Mouse (Mus musculus) neural tube, embryonic 12.5 days (tissue): ENCODE data around the gene Npr3. TPM values are rescaled to one million over a fixed set of nuclear protein-coding genes. Genes with fewer than 3 reads are reported as not detected.

Experiments used
- ATAC-seq: fragments of 200-750 bp; cut with Nextera tagmentation; 2 replicates; pipeline ENCODE4 v1.8.0; 2017; ENCODE audit warnings: low read depth, mild to moderate bottlenecking, moderate TSS enrichment, moderate library complexity; ENCODE audit not compliant: low FRiP score
- H3K27ac ChIP-seq: fragments of 300-500 bp; sonication (generic); 2 replicates; pipeline ENCODE4 v1.5.1; 2016
- H3K27me3 ChIP-seq: fragments of 300-500 bp; sonication (generic); replicated peaks from 2 replicates; pipeline ENCODE4 v1.6.1; 2016; ENCODE audit warnings: mild to moderate bottlenecking
- H3K36me3 ChIP-seq: fragments of 300-500 bp; sonication (generic); 2 replicates; pipeline ENCODE4 v1.6.1; 2016; ENCODE audit warnings: mild to moderate bottlenecking
- H3K4me1 ChIP-seq: fragments of 300-500 bp; sonication (generic); 2 replicates; pipeline ENCODE4 v1.6.1; 2016
- H3K4me2 ChIP-seq: fragments of 300-500 bp; sonication (generic); replicated peaks from 2 replicates; pipeline ENCODE4 v1.6.1; 2016; ENCODE audit warnings: mild to moderate bottlenecking
- H3K4me3 ChIP-seq: fragments of 300-500 bp; sonication (generic); 2 replicates; pipeline ENCODE4 v1.5.1; 2016
- H3K9ac ChIP-seq: fragments of 300-500 bp; sonication (generic); 2 replicates; pipeline ENCODE4 v1.6.1; 2016; ENCODE audit warnings: mild to moderate bottlenecking
- H3K9me3 ChIP-seq: fragments of 300-500 bp; sonication (generic); 2 replicates; pipeline ENCODE4 v1.6.1; 2016; ENCODE audit warnings: mild to moderate bottlenecking
- WGBS: fragments of 180-500 bp; shearing (Covaris S2); methylation state at CpG from one replicate; pipeline ENCODE4 v1.1.7; 2016; 5-methylcytosine and 5-hydroxymethylcytosine counted together
- polyA plus RNA-seq: library from polyadenylated mRNA; unstranded; fragments of >200 nt; fragmentation: Nextera tagmentation; extraction: Ambion mirVana; gene quantifications from 2 replicates; pipeline ENCODE4 v1.2.1, GENCODE M21; 2016

Gene Npr3
- polyA plus RNA-seq, 1 experiment from 2014 or later: 6.3 TPM

- no peak overlapping the region for H3K27ac ChIP-seq
- no peaks in the 10 kb centered on the region for H3K36me3 ChIP-seq
- H3K27me3 ChIP-seq: peaks cover 59% of the 10 kb centered on the region
- no peak overlapping the region for H3K9ac ChIP-seq
- H3K4me3 ChIP-seq: peak overlapping the region; percentile 36
- WGBS: 2% methylated on average over 36 of the region's 36 CpGs
- peaks cover 37% of the 10 kb centered on the region for H3K4me1 ChIP-seq
- no peaks in the 10 kb centered on the region for H3K9me3 ChIP-seq
- peak overlapping the region; percentile 97 for H3K4me2 ChIP-seq
- ATAC-seq: peak; percentile 10; the same call in 1 of the 2 replicates
Observed at GRCm38 (mm10) chr15:11906021-11906570, 991 bp downstream of the Npr3 start.

- Histone ChIP-seq H3K4me2 (peak overlapping the region; percentile 97), H3K36me3 (no peaks in the 10 kb centered on the region), H3K9ac (peak overlapping the region; percentile 63), H3K27me3 (peaks cover 59% of the 10 kb centered on the region), H3K9me3 (no peaks in the 10 kb centered on the region), H3K4me1 (peaks cover 37% of the 10 kb centered on the region), H3K4me3 (peak overlapping the region; percentile 52), H3K27ac (no peak overlapping the region)
- WGBS: 1% methylated on average over 90 of the region's 90 CpGs
- ATAC-seq: peak; percentile 29
Observed at GRCm38 (mm10) chr15:11904848-11905672, 2.0 kb downstream of the Npr3 start.

- H3K9ac ChIP-seq: peak overlapping the region; percentile 63
- WGBS: under 1% methylated on average over 48 of the region's 48 CpGs
- no peak overlapping the region for H3K27ac ChIP-seq
- H3K9me3 ChIP-seq: no peaks in the 10 kb centered on the region
- no peaks in the 10 kb centered on the region for H3K36me3 ChIP-seq
- ATAC-seq: peak; percentile 54
- peaks cover 59% of the 10 kb centered on the region for H3K27me3 ChIP-seq
- peak overlapping the region; percentile 97 for H3K4me2 ChIP-seq
- peak overlapping the region; percentile 52 for H3K4me3 ChIP-seq
- H3K4me1 ChIP-seq: peaks cover 37% of the 10 kb centered on the region
Observed at GRCm38 (mm10) chr15:11904043-11904847, 2.8 kb downstream of the Npr3 start.

- ATAC-seq: peak; percentile 15
- H3K9me3 ChIP-seq: no peaks in the 10 kb centered on the region
- peak overlapping the region; percentile 52 for H3K4me3 ChIP-seq
- WGBS: 2% methylated on average over 34 of the region's 34 CpGs
- peaks cover 58% of the 10 kb centered on the region for H3K27me3 ChIP-seq
- peak overlapping the region; percentile 97 for H3K4me2 ChIP-seq
- H3K27ac ChIP-seq: no peak overlapping the region
- peak overlapping the region; percentile 63 for H3K9ac ChIP-seq
- no peaks in the 10 kb centered on the region for H3K36me3 ChIP-seq
- H3K4me1 ChIP-seq: peaks cover 37% of the 10 kb centered on the region
Observed at GRCm38 (mm10) chr15:11903196-11904042, 3.7 kb downstream of the Npr3 start.

GRCm38 (mm10) chr15:11897617-11898016 lies 9.5 kb downstream of the Npr3 start:
- Histone ChIP-seq H3K36me3 (no peaks in the 10 kb centered on the region), H3K9me3 (no peaks in the 10 kb centered on the region), H3K9ac (no peak overlapping the region), H3K4me1 (no peaks in the 10 kb centered on the region), H3K4me2 (no peak overlapping the region), H3K27ac (no peak overlapping the region), H3K27me3 (peaks cover 8% of the 10 kb centered on the region), H3K4me3 (no peak overlapping the region)
- WGBS: 92% methylated on average over 8 of the region's 8 CpGs
- ATAC-seq: no peak

- H3K27ac ChIP-seq: no peak overlapping the region
- no peak overlapping the region for H3K4me2 ChIP-seq
- no peak overlapping the region for H3K4me3 ChIP-seq
- no peak overlapping the region for H3K9ac ChIP-seq
- no peak for ATAC-seq
- peaks cover 4% of the 10 kb centered on the region for H3K27me3 ChIP-seq
- no peaks in the 10 kb centered on the region for H3K36me3 ChIP-seq
- no peaks in the 10 kb centered on the region for H3K9me3 ChIP-seq
- no peaks in the 10 kb centered on the region for H3K4me1 ChIP-seq
- WGBS: 81% methylated on average over 5 of the region's 5 CpGs
Observed at GRCm38 (mm10) chr15:11897162-11897561, 9.9 kb downstream of the Npr3 start.

GRCm38 (mm10) chr15:11893969-11894368 lies 13.1 kb downstream of the Npr3 start:
- no peaks in the 10 kb centered on the region for H3K36me3 ChIP-seq
- WGBS: 81% methylated on average over 9 of the region's 9 CpGs
- no peak overlapping the region for H3K4me3 ChIP-seq

GRCm38 (mm10) chr15:11891395-11891794 lies 15.7 kb downstream of the Npr3 start:
- H3K9ac ChIP-seq: no peak overlapping the region
- H3K4me1 ChIP-seq: no peaks in the 10 kb centered on the region
- H3K9me3 ChIP-seq: no peaks in the 10 kb centered on the region
- H3K4me3 ChIP-seq: no peak overlapping the region
- 67% methylated on average over 3 of the region's 3 CpGs for WGBS
- no peak overlapping the region for H3K27ac ChIP-seq
- no peaks in the 10 kb centered on the region for H3K27me3 ChIP-seq
- ATAC-seq: no peak
- H3K36me3 ChIP-seq: no peaks in the 10 kb centered on the region
- H3K4me2 ChIP-seq: no peak overlapping the region

More at GRCm38 (mm10) chr15:11893969-11894368, 13.1 kb downstream of the Npr3 start:
- H3K27ac ChIP-seq: no peak overlapping the region
- no peak for ATAC-seq
- no peak overlapping the region for H3K4me2 ChIP-seq
- no peaks in the 10 kb centered on the region for H3K4me1 ChIP-seq
- H3K9me3 ChIP-seq: no peaks in the 10 kb centered on the region
- H3K27me3 ChIP-seq: no peaks in the 10 kb centered on the region
- H3K9ac ChIP-seq: no peak overlapping the region

- Histone ChIP-seq H3K27ac (no peak overlapping the region), H3K36me3 (no peaks in the 10 kb centered on the region), H3K9ac (no peak overlapping the region), H3K27me3 (no peaks in the 10 kb centered on the region), H3K4me3 (no peak overlapping the region), H3K9me3 (no peaks in the 10 kb centered on the region), H3K4me1 (no peaks in the 10 kb centered on the region), H3K4me2 (no peak overlapping the region)
- ATAC-seq: no peak
- WGBS: 56% methylated on average over 10 of the region's 10 CpGs
Observed at GRCm38 (mm10) chr15:11882508-11883205, 24.4 kb downstream of the Npr3 start.

GRCm38 (mm10) chr15:11881822-11882221 lies 25.3 kb downstream of the Npr3 start:
- 88% methylated on average over 6 of the region's 6 CpGs for WGBS

GRCm38 (mm10) chr15:11878334-11878733 lies 28.8 kb downstream of the Npr3 start:
- WGBS: 86% methylated on average over 1 of the region's 1 CpGs

More at GRCm38 (mm10) chr15:11881822-11882221, 25.3 kb downstream of the Npr3 start:
- no peaks in the 10 kb centered on the region for H3K9me3 ChIP-seq
- no peaks in the 10 kb centered on the region for H3K36me3 ChIP-seq
- no peak overlapping the region for H3K4me2 ChIP-seq
- no peak for ATAC-seq
- no peak overlapping the region for H3K27ac ChIP-seq
- no peak overlapping the region for H3K9ac ChIP-seq
- H3K4me3 ChIP-seq: no peak overlapping the region
- no peaks in the 10 kb centered on the region for H3K27me3 ChIP-seq
- no peaks in the 10 kb centered on the region for H3K4me1 ChIP-seq

More at GRCm38 (mm10) chr15:11878334-11878733, 28.8 kb downstream of the Npr3 start:
- no peaks in the 10 kb centered on the region for H3K36me3 ChIP-seq
- no peak for ATAC-seq
- no peaks in the 10 kb centered on the region for H3K9me3 ChIP-seq
- H3K4me3 ChIP-seq: no peak overlapping the region
- no peak overlapping the region for H3K4me2 ChIP-seq
- H3K27ac ChIP-seq: no peak overlapping the region
- no peaks in the 10 kb centered on the region for H3K4me1 ChIP-seq
- H3K27me3 ChIP-seq: no peaks in the 10 kb centered on the region
- no peak overlapping the region for H3K9ac ChIP-seq
